Mouse (Mus musculus) heart, postnatal 25 days (tissue): ENCODE results near the gene Krtap4-7. TPM values are rescaled to one million over a fixed set of nuclear protein-coding genes. Genes with fewer than 3 reads are reported as not detected.
"Not testable (repeated sequence)": the region's sequence is repeated elsewhere in the genome, so short reads cannot be mapped to it uniquely, and the experiment has no call there.

ENCODE experiments used
- DNase-seq: peaks from one replicate; pipeline ENCODE4 v3.0.0; 2022; ENCODE audit warnings: low spot score
- intact Hi-C: fragments of 180-260 bp; cut with DNase I; formaldehyde crosslinking; loops from one replicate; pipeline ENCODE4 v1.15.1; 2025
- total RNA-seq, 2 experiments: library from RNA; stranded (reverse); gene quantifications; 2 replicates each; pipeline ENCODE4 v1.2.3; 2021

Krtap4-7 gene
- total RNA-seq, 2 experiments from 2014 or later = not detected

DNA sequence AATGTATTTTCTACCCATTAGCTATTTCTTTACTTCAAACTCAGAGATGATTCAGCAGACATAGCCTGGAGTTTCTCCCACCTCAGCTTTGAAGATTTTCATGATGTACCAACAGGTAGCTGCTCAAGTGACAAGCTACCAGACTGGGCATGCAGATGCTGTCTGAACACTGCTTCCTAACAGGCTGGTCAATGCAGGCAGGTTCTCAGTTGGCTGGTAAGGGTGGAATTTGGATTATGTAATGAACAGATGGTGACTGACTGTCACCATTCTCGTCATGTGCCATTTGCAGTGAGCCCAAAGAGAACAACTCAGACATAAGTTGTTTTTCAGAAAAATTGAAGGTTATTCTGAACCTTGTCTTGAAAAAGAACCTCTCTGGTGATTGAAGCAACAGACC, 34.8 kb downstream of the Krtap4-7 start:
- no peak for DNase-seq
- intact Hi-C loops = no loop called here

DNA sequence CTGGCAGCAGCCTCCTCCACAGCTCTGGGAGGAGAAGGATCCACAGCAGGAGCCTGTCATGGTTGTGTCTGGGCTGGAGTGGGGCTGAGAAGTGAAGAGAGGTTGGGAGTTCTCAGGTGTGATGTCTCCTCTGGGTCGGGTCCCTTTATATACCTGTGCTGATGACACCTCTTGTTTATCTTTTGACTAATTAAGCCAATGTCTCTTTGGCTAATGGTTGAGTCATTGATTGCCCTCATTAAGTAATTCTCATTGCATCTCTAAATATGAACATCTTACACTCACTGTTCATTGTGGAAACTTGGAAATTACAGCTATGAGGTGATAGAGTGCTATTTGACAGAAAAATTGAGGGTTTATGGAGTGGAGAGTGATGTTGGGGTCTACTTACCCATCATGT, 40.7 kb downstream of the Krtap4-7 start, which contains the start of gene Gm11938:
Gm11938 (minus strand) TSS at position 101 of the 400 bp plus-strand sequence.
- DNase-seq, intact Hi-C loops: not testable (repeated sequence)

DNA sequence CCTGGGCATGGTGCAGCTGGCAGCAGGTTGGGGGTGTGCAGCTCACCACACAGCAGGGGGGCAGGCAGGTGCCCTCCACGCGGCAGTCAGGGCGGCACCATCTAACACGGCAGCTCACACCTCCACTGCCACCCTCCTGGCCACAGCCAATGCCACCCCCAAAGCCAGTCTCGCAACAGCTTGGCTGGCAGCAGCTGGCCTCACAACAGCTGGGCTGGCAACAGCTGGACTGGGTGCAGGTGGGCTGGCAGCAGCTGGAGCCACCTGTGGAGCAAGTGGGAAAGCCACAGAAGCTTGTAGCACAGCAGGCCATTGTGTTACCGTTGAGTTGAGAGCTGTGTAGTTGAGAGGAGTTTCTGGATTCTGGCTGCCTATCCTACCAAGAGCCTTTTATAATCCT, 46.1 kb downstream of the Krtap4-7 start, which contains the start of gene Krtap9-3:
Krtap9-3 (minus strand) TSS at position 364 of the 400 bp plus-strand sequence.
- DNase-seq, intact Hi-C loops: not testable (repeated sequence)

Other genes starting within 250 kb of the Krtap4-7 start
- not detected for gene Krt12, start 221.8 kb downstream of the Krtap4-7 start, total RNA-seq
- not detected for gene Krt20, start 205.9 kb downstream of the Krtap4-7 start, total RNA-seq
- gene Krt23, start 151.0 kb downstream of the Krtap4-7 start, total RNA-seq = not detected
- gene Krt39, start 122.8 kb downstream of the Krtap4-7 start, total RNA-seq = not detected
- not detected for gene Krt40, start 100.9 kb downstream of the Krtap4-7 start, total RNA-seq
- not detected for gene Krtap3-3, start 93.2 kb downstream of the Krtap4-7 start, total RNA-seq
- gene Krtap3-2, start 87.2 kb downstream of the Krtap4-7 start, total RNA-seq = not detected
- gene Gm11939, start 84.6 kb downstream of the Krtap4-7 start, total RNA-seq = not detected
- gene Krtap3-1, start 77.5 kb downstream of the Krtap4-7 start, total RNA-seq = not detected
- not detected for gene Krtap1-5, start 63.1 kb downstream of the Krtap4-7 start, total RNA-seq
- gene Krtap1-4, start 60.4 kb downstream of the Krtap4-7 start, total RNA-seq = not detected
- gene Krtap1-3, start 52.8 kb downstream of the Krtap4-7 start, total RNA-seq = not detected
- not detected for gene Krtap9-3, start 46.0 kb downstream of the Krtap4-7 start, total RNA-seq
- not detected for gene Gm11938, start 40.8 kb downstream of the Krtap4-7 start, total RNA-seq
- not detected for gene Gm11937, start 33.9 kb downstream of the Krtap4-7 start, total RNA-seq
- gene Krtap2-4, start 29.2 kb downstream of the Krtap4-7 start, total RNA-seq = not detected
- gene Gm11562, start 23.7 kb downstream of the Krtap4-7 start, total RNA-seq = not detected
- gene Krtap4-1, start 15.9 kb downstream of the Krtap4-7 start, total RNA-seq = not detected
- not detected for gene Krtap4-2, start 9.0 kb downstream of the Krtap4-7 start, total RNA-seq
- not detected for gene Gm11555, start 6.1 kb upstream of the Krtap4-7 start, total RNA-seq
- gene Gm11563, start 14.9 kb upstream of the Krtap4-7 start, total RNA-seq = not detected
- gene Krtap4-6, start 21.9 kb upstream of the Krtap4-7 start, total RNA-seq = not detected
- gene Gm14190, start 46.7 kb upstream of the Krtap4-7 start, total RNA-seq = not detected
- not detected for gene Gm14180, start 90.2 kb upstream of the Krtap4-7 start, total RNA-seq
- not detected for gene Gm11595, start 128.8 kb upstream of the Krtap4-7 start, total RNA-seq
- gene Krtap4-8, start 136.6 kb upstream of the Krtap4-7 start, total RNA-seq = not detected
- not detected for gene Krtap4-9, start 141.1 kb upstream of the Krtap4-7 start, total RNA-seq
- gene Gm11596, start 149.4 kb upstream of the Krtap4-7 start, total RNA-seq = not detected
- gene Gm11569, start 154.8 kb upstream of the Krtap4-7 start, total RNA-seq = not detected
- gene Gm11554, start 160.4 kb upstream of the Krtap4-7 start, total RNA-seq = not detected
- gene Krtap4-13, start 165.8 kb upstream of the Krtap4-7 start, total RNA-seq = not detected
- gene Gm11564, start 171.6 kb upstream of the Krtap4-7 start, total RNA-seq = not detected
- gene 2300003K06Rik, start 194.0 kb upstream of the Krtap4-7 start, total RNA-seq = not detected
- gene Krtap4-16, start 207.5 kb upstream of the Krtap4-7 start, total RNA-seq = not detected
- gene Gm11568, start 213.8 kb upstream of the Krtap4-7 start, total RNA-seq = not detected
- gene Gm11559, start 220.4 kb upstream of the Krtap4-7 start, total RNA-seq = not detected
- gene Krtap9-1, start 229.3 kb upstream of the Krtap4-7 start, total RNA-seq = not detected
- gene Gm11567, start 235.1 kb upstream of the Krtap4-7 start, total RNA-seq = not detected